Mouse (Mus musculus): ENCODE data around the gene Sytl3. TPM values are rescaled to one million over a fixed set of nuclear protein-coding genes. Genes with fewer than 3 reads are reported as not detected.
"Not testable (repeated sequence)": the region's sequence is repeated elsewhere in the genome, so short reads cannot be mapped to it uniquely, and the experiment has no call there.

Sytl3 gene
- under 1 TPM; 0.19 to 0.25 TPM for total RNA-seq (2021)

GRCm38 (mm10) chr17:6658801-6659200, at the start of gene Sytl3:
Sytl3 (plus strand) TSS chr17:6659093.
- intact Hi-C loops (cut with DNase I); DNase-seq: not testable (repeated sequence)

GRCm38 (mm10) chr17:6613524-6613923, 45.4 kb upstream of the Sytl3 start:
- DNase-seq; intact Hi-C loops (cut with DNase I): not testable (repeated sequence)

- intact Hi-C loops (cut with DNase I); DNase-seq: not testable (repeated sequence)
Observed at GRCm38 (mm10) chr17:6614316-6614715, 44.6 kb upstream of the Sytl3 start.

GRCm38 (mm10) chr17:6616731-6617130, 42.2 kb upstream of the Sytl3 start:
- intact Hi-C loops (cut with DNase I); DNase-seq: not testable (repeated sequence)

- DNase-seq; intact Hi-C loops (cut with DNase I): not testable (repeated sequence)
Observed at GRCm38 (mm10) chr17:6617689-6618400, 41.0 kb upstream of the Sytl3 start.

GRCm38 (mm10) chr17:6619271-6619670, 39.6 kb upstream of the Sytl3 start:
- DNase-seq; intact Hi-C loops (cut with DNase I): not testable (repeated sequence)

- DNase-seq; intact Hi-C loops (cut with DNase I): not testable (repeated sequence)
Observed at GRCm38 (mm10) chr17:6620035-6620434, 38.9 kb upstream of the Sytl3 start.

- intact Hi-C loops (cut with DNase I): not testable (repeated sequence)
Observed at GRCm38 (mm10) chr17:6620730-6621451, 38.0 kb upstream of the Sytl3 start.

GRCm38 (mm10) chr17:6621976-6622375, 36.9 kb upstream of the Sytl3 start:
- intact Hi-C loops (cut with DNase I); DNase-seq: not testable (repeated sequence)

More at GRCm38 (mm10) chr17:6620730-6621451, 38.0 kb upstream of the Sytl3 start:
- not testable (repeated sequence) for DNase-seq

GRCm38 (mm10) chr17:6624926-6625558, 33.9 kb upstream of the Sytl3 start:
- DNase-seq; intact Hi-C loops (cut with DNase I): not testable (repeated sequence)

GRCm38 (mm10) chr17:6630398-6630797, 28.5 kb upstream of the Sytl3 start:
- DNase-seq; intact Hi-C loops (cut with DNase I): not testable (repeated sequence)

GRCm38 (mm10) chr17:6632850-6633249, 26.0 kb upstream of the Sytl3 start:
- DNase-seq; intact Hi-C loops (cut with DNase I): not testable (repeated sequence)

GRCm38 (mm10) chr17:6635781-6636180, 23.1 kb upstream of the Sytl3 start:
- intact Hi-C loops (cut with DNase I); DNase-seq: not testable (repeated sequence)

- intact Hi-C loops (cut with DNase I): no loop called here
- no peak for DNase-seq
Observed at GRCm38 (mm10) chr17:6636861-6637260, 22.0 kb upstream of the Sytl3 start.

- intact Hi-C loops (cut with DNase I); DNase-seq: not testable (repeated sequence)
Observed at GRCm38 (mm10) chr17:6637434-6637833, 21.5 kb upstream of the Sytl3 start.

GRCm38 (mm10) chr17:6638444-6638843, 20.4 kb upstream of the Sytl3 start:
- DNase-seq; intact Hi-C loops (cut with DNase I): not testable (repeated sequence)

- intact Hi-C loops (cut with DNase I); DNase-seq: not testable (repeated sequence)
Observed at GRCm38 (mm10) chr17:6639486-6639885, 19.4 kb upstream of the Sytl3 start.

- DNase-seq; intact Hi-C loops (cut with DNase I): not testable (repeated sequence)
Observed at GRCm38 (mm10) chr17:6640044-6640637, 18.8 kb upstream of the Sytl3 start.

GRCm38 (mm10) chr17:6640771-6641429, 18.0 kb upstream of the Sytl3 start:
- intact Hi-C loops (cut with DNase I); DNase-seq: not testable (repeated sequence)

- intact Hi-C loops (cut with DNase I); DNase-seq: not testable (repeated sequence)
Observed at GRCm38 (mm10) chr17:6644210-6644609, 14.7 kb upstream of the Sytl3 start.

All from heart, postnatal 36 days (tissue).